Mouse (Mus musculus): Measurements from ENCODE around the gene Slc22a15. TPM values are rescaled to one million over a fixed set of nuclear protein-coding genes. Genes with fewer than 3 reads are reported as not detected.

The Slc22a15 gene
- 1.7 and 2.1 TPM in 2 replicates for total RNA-seq (2014; fragmentation: Nextera tagmentation)
- total RNA-seq (2017) = 0.42 and 1.2 TPM in 2 replicates

GRCm38 (mm10) chr3:101923843-101924740, at the start of gene Slc22a15:
Gene Slc22a15, minus strand, starts transcription at chr3:101924453.
- ATAC-seq (replicated peaks; ENCODE audit: low FRiP score, low TSS enrichment, poor library complexity, severe bottlenecking) = peak; percentile 69

- ATAC-seq (replicated peaks; ENCODE audit: low FRiP score, low TSS enrichment, poor library complexity, severe bottlenecking) = no peak
Observed at GRCm38 (mm10) chr3:101966825-101967558, 42.7 kb upstream of the Slc22a15 start.

GRCm38 (mm10) chr3:101964352-101964751, 40.1 kb upstream of the Slc22a15 start:
- ATAC-seq (replicated peaks; ENCODE audit: low FRiP score, low TSS enrichment, poor library complexity, severe bottlenecking) = no peak

GRCm38 (mm10) chr3:101963501-101963900, 39.2 kb upstream of the Slc22a15 start:
- ATAC-seq (replicated peaks; ENCODE audit: low FRiP score, low TSS enrichment, poor library complexity, severe bottlenecking) = no peak

- no peak for ATAC-seq (replicated peaks; ENCODE audit: low FRiP score, low TSS enrichment, poor library complexity, severe bottlenecking)
Observed at GRCm38 (mm10) chr3:101961146-101961835, 37.0 kb upstream of the Slc22a15 start.

GRCm38 (mm10) chr3:101958047-101958446, 33.8 kb upstream of the Slc22a15 start:
- ATAC-seq (replicated peaks; ENCODE audit: low FRiP score, low TSS enrichment, poor library complexity, severe bottlenecking) = no peak

GRCm38 (mm10) chr3:101953506-101953905, 29.3 kb upstream of the Slc22a15 start:
- no peak for ATAC-seq (replicated peaks; ENCODE audit: low FRiP score, low TSS enrichment, poor library complexity, severe bottlenecking)

GRCm38 (mm10) chr3:101952577-101952976, 28.3 kb upstream of the Slc22a15 start:
- no peak for ATAC-seq (replicated peaks; ENCODE audit: low FRiP score, low TSS enrichment, poor library complexity, severe bottlenecking)

- ATAC-seq (replicated peaks; ENCODE audit: low FRiP score, low TSS enrichment, poor library complexity, severe bottlenecking) = no peak
Observed at GRCm38 (mm10) chr3:101948572-101948971, 24.3 kb upstream of the Slc22a15 start.

- no peak for ATAC-seq (replicated peaks; ENCODE audit: low FRiP score, low TSS enrichment, poor library complexity, severe bottlenecking)
Observed at GRCm38 (mm10) chr3:101947250-101947649, 23.0 kb upstream of the Slc22a15 start.

GRCm38 (mm10) chr3:101945257-101945656, 21.0 kb upstream of the Slc22a15 start:
- no peak for ATAC-seq (replicated peaks; ENCODE audit: low FRiP score, low TSS enrichment, poor library complexity, severe bottlenecking)

- no peak for ATAC-seq (replicated peaks; ENCODE audit: low FRiP score, low TSS enrichment, poor library complexity, severe bottlenecking)
Observed at GRCm38 (mm10) chr3:101940418-101940817, 16.2 kb upstream of the Slc22a15 start.

GRCm38 (mm10) chr3:101939865-101940264, 15.6 kb upstream of the Slc22a15 start:
- no peak for ATAC-seq (replicated peaks; ENCODE audit: low FRiP score, low TSS enrichment, poor library complexity, severe bottlenecking)

GRCm38 (mm10) chr3:101939152-101939551, 14.9 kb upstream of the Slc22a15 start:
- peak; percentile 67 for ATAC-seq (replicated peaks; ENCODE audit: low FRiP score, low TSS enrichment, poor library complexity, severe bottlenecking)

GRCm38 (mm10) chr3:101936369-101936768, 12.1 kb upstream of the Slc22a15 start:
- no peak for ATAC-seq (replicated peaks; ENCODE audit: low FRiP score, low TSS enrichment, poor library complexity, severe bottlenecking)

- no peak for ATAC-seq (replicated peaks; ENCODE audit: low FRiP score, low TSS enrichment, poor library complexity, severe bottlenecking)
Observed at GRCm38 (mm10) chr3:101933820-101934219, 9.6 kb upstream of the Slc22a15 start.

- ATAC-seq (replicated peaks; ENCODE audit: low FRiP score, low TSS enrichment, poor library complexity, severe bottlenecking) = no peak
Observed at GRCm38 (mm10) chr3:101929105-101929876, 5.0 kb upstream of the Slc22a15 start.

GRCm38 (mm10) chr3:101926636-101927035, 2.4 kb upstream of the Slc22a15 start:
- no peak for ATAC-seq (replicated peaks; ENCODE audit: low FRiP score, low TSS enrichment, poor library complexity, severe bottlenecking)

- ATAC-seq (replicated peaks; ENCODE audit: low FRiP score, low TSS enrichment, poor library complexity, severe bottlenecking) = peak; percentile 56
Observed at GRCm38 (mm10) chr3:101925663-101926062, 1.4 kb upstream of the Slc22a15 start.
